Mouse (Mus musculus): ENCODE measurements around the gene Gm5485. TPM values are rescaled to one million over a fixed set of nuclear protein-coding genes. Genes with fewer than 3 reads are reported as not detected.

Gm5485 gene
- polyA plus RNA-seq, 1 experiment from 2014 or later, result 0.62 TPM

GRCm38 (mm10) chr16:48395278-48395677, 16.9 kb downstream of the Gm5485 start:
- no peaks in the 10 kb centered on the region for H3K27me3 ChIP-seq (replicated peaks; ENCODE audit: control insufficient read depth, insufficient read depth, low read length)
- no peak overlapping the region for H3K4me2 ChIP-seq (ENCODE audit: low read length)
- no peak overlapping the region for H3K9ac ChIP-seq (ENCODE audit: low read length)
- ATAC-seq (replicated peaks; ENCODE audit: low FRiP score, low TSS enrichment, low read depth) (no peak), DNase-seq (ENCODE audit: low spot score) (no peak)
- no peaks in the 10 kb centered on the region for H3K36me3 ChIP-seq (ENCODE audit: control insufficient read depth, insufficient read depth, low read length)
- no peaks in the 10 kb centered on the region for H3K9me3 ChIP-seq (ENCODE audit: control insufficient read depth, low read length)
- H3K4me3 ChIP-seq (ENCODE audit: low read depth, low read length), result no peak overlapping the region
- H3K27ac ChIP-seq (ENCODE audit: low read depth), result no peak overlapping the region
- 84% methylated on average over 2 of the region's 2 CpGs for WGBS
- no peaks in the 10 kb centered on the region for H3K4me1 ChIP-seq (replicated peaks; ENCODE audit: control insufficient read depth, insufficient read depth, low read length)

- no peak overlapping the region for H3K27ac ChIP-seq (ENCODE audit: low read depth)
- H3K4me3 ChIP-seq (ENCODE audit: low read depth, low read length), result no peak overlapping the region
- H3K4me2 ChIP-seq (ENCODE audit: low read length), result no peak overlapping the region
- H3K9ac ChIP-seq (ENCODE audit: low read length), result no peak overlapping the region
- DNase-seq (ENCODE audit: low spot score) (no peak), ATAC-seq (replicated peaks; ENCODE audit: low FRiP score, low TSS enrichment, low read depth) (no peak)
- no peaks in the 10 kb centered on the region for H3K9me3 ChIP-seq (ENCODE audit: control insufficient read depth, low read length)
- no peaks in the 10 kb centered on the region for H3K36me3 ChIP-seq (ENCODE audit: control insufficient read depth, insufficient read depth, low read length)
- H3K27me3 ChIP-seq (replicated peaks; ENCODE audit: control insufficient read depth, insufficient read depth, low read length), result no peaks in the 10 kb centered on the region
- no peaks in the 10 kb centered on the region for H3K4me1 ChIP-seq (replicated peaks; ENCODE audit: control insufficient read depth, insufficient read depth, low read length)
- WGBS, result 70% methylated on average over 2 of the region's 2 CpGs
Observed at GRCm38 (mm10) chr16:48386982-48387381, 25.2 kb downstream of the Gm5485 start.

DNA sequence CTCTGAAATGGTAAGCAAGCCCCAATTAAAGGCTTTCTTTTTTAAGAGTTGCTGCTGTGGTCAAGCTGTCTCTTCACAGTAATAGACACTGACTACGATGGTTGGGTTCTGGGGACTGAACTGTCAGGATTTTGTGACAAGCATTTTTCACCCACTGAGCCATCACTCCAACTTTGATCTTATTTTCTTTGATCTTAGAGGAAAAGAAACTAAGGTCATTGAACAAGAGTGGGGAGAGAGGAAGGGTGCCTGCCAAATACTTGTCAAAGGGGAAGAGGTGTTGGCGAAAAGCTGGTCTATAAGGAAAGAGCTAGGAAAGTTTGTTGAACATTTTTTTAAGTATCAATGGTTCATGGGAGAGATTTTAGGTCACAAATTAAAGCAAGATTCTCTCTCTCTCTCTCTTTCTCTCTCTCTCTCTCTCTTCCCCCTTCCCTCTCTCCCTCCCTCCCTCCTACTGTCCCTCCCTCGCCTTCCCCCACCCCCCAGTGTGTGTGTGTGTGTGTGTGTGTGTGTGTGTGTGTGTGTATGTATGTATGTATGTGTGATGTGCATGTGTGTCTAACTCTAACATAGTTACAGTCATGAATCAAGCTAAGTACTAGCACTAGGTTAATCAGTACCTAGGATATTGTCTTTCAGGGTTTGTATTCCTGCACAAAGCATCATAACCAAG, 28.5 kb downstream of the Gm5485 start:
- no peaks in the 10 kb centered on the region for H3K36me3 ChIP-seq (ENCODE audit: control insufficient read depth, insufficient read depth, low read length)
- no peak overlapping the region for H3K4me2 ChIP-seq (ENCODE audit: low read length)
- 75% methylated on average over 3 of the region's 3 CpGs for WGBS
- H3K4me1 ChIP-seq (replicated peaks; ENCODE audit: control insufficient read depth, insufficient read depth, low read length), result no peaks in the 10 kb centered on the region
- ATAC-seq (replicated peaks; ENCODE audit: low FRiP score, low TSS enrichment, low read depth) (no peak), DNase-seq (ENCODE audit: low spot score) (no peak)
- no peaks in the 10 kb centered on the region for H3K9me3 ChIP-seq (ENCODE audit: control insufficient read depth, low read length)
- H3K27ac ChIP-seq (ENCODE audit: low read depth), result no peak overlapping the region
- H3K27me3 ChIP-seq (replicated peaks; ENCODE audit: control insufficient read depth, insufficient read depth, low read length), result no peaks in the 10 kb centered on the region
- H3K9ac ChIP-seq (ENCODE audit: low read length), result no peak overlapping the region
- H3K4me3 ChIP-seq (ENCODE audit: low read depth, low read length), result no peak overlapping the region

GRCm38 (mm10) chr16:48373711-48374485, 38.3 kb downstream of the Gm5485 start:
- no peaks in the 10 kb centered on the region for H3K27me3 ChIP-seq (replicated peaks; ENCODE audit: control insufficient read depth, insufficient read depth, low read length)
- H3K4me3 ChIP-seq (ENCODE audit: low read depth, low read length), result no peak overlapping the region
- 86% methylated on average over 7 of the region's 7 CpGs for WGBS
- no peaks in the 10 kb centered on the region for H3K9me3 ChIP-seq (ENCODE audit: control insufficient read depth, low read length)
- no peak overlapping the region for H3K27ac ChIP-seq (ENCODE audit: low read depth)
- no peak for DNase-seq (ENCODE audit: low spot score)
- no peak overlapping the region for H3K4me2 ChIP-seq (ENCODE audit: low read length)
- H3K9ac ChIP-seq (ENCODE audit: low read length), result no peak overlapping the region
- H3K36me3 ChIP-seq (ENCODE audit: control insufficient read depth, insufficient read depth, low read length), result no peaks in the 10 kb centered on the region
- H3K4me1 ChIP-seq (replicated peaks; ENCODE audit: control insufficient read depth, insufficient read depth, low read length), result no peaks in the 10 kb centered on the region
- ATAC-seq (replicated peaks; ENCODE audit: low FRiP score, low TSS enrichment, low read depth), result no peak

GRCm38 (mm10) chr16:48372461-48372860, 39.8 kb downstream of the Gm5485 start:
- ATAC-seq (replicated peaks; ENCODE audit: low FRiP score, low TSS enrichment, low read depth), result no peak
- Histone ChIP-seq H3K27me3 (replicated peaks; ENCODE audit: control insufficient read depth, insufficient read depth, low read length) (no peaks in the 10 kb centered on the region), H3K4me3 (ENCODE audit: low read depth, low read length) (no peak overlapping the region), H3K27ac (ENCODE audit: low read depth) (no peak overlapping the region), H3K4me1 (replicated peaks; ENCODE audit: control insufficient read depth, insufficient read depth, low read length) (no peaks in the 10 kb centered on the region), H3K36me3 (ENCODE audit: control insufficient read depth, insufficient read depth, low read length) (no peaks in the 10 kb centered on the region), H3K4me2 (ENCODE audit: low read length) (no peak overlapping the region), H3K9me3 (ENCODE audit: control insufficient read depth, low read length) (no peaks in the 10 kb centered on the region), H3K9ac (ENCODE audit: low read length) (no peak overlapping the region)
- 61% methylated on average over 6 of the region's 6 CpGs for WGBS
- no peak for DNase-seq (ENCODE audit: low spot score)

DNA sequence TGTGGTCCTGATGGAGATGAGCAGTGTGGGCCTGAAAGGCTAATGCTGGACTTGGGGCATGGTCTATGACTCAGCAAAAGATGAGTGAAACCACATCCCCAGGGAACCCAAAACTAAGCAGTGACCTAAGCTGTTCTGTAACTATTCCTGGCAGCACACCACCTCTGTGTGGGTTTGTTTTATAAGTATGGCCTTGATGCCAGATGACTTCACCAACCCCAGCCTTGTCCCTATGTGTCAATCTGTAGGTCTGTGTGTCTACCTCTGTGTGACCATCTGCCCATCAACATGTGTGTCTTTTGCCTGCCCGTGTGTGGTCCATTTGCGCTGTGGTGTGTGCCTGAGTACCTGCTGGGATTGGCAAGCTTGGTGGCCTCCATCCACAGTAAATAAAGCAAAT, 44.1 kb downstream of the Gm5485 start:
- Histone ChIP-seq H3K27me3 (replicated peaks; ENCODE audit: control insufficient read depth, insufficient read depth, low read length) (no peaks in the 10 kb centered on the region), H3K4me1 (replicated peaks; ENCODE audit: control insufficient read depth, insufficient read depth, low read length) (no peaks in the 10 kb centered on the region), H3K36me3 (ENCODE audit: control insufficient read depth, insufficient read depth, low read length) (no peaks in the 10 kb centered on the region), H3K27ac (ENCODE audit: low read depth) (no peak overlapping the region), H3K9me3 (ENCODE audit: control insufficient read depth, low read length) (no peaks in the 10 kb centered on the region), H3K4me2 (ENCODE audit: low read length) (no peak overlapping the region), H3K4me3 (ENCODE audit: low read depth, low read length) (no peak overlapping the region), H3K9ac (ENCODE audit: low read length) (no peak overlapping the region)
- 98% methylated on average over 2 of the region's 2 CpGs for WGBS
- no peak for DNase-seq (ENCODE audit: low spot score)
- no peak for ATAC-seq (replicated peaks; ENCODE audit: low FRiP score, low TSS enrichment, low read depth)

DNA sequence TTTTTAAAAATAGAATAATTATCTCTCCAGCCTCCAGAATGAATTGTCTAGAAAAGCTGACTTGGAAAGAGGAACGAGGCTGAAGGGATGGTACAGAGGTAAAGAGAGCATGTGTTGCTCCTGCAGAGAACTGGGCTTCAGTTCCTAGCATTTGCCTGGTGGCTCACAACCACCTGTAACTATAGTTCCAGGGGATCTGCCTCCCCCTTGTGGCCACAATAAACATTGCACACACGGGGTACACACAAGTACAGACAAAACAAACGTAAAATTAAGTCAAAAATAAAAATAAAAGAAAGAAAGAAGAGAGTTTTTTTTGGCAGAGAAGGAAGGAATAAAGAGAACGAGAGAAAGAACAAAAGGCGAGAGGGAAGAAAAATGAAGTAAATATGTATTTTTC, 45.4 kb downstream of the Gm5485 start:
- no peak for DNase-seq (ENCODE audit: low spot score)
- Histone ChIP-seq H3K4me3 (ENCODE audit: low read depth, low read length) (no peak overlapping the region), H3K9ac (ENCODE audit: low read length) (no peak overlapping the region), H3K27me3 (replicated peaks; ENCODE audit: control insufficient read depth, insufficient read depth, low read length) (no peaks in the 10 kb centered on the region), H3K36me3 (ENCODE audit: control insufficient read depth, insufficient read depth, low read length) (no peaks in the 10 kb centered on the region), H3K27ac (ENCODE audit: low read depth) (no peak overlapping the region), H3K4me1 (replicated peaks; ENCODE audit: control insufficient read depth, insufficient read depth, low read length) (no peaks in the 10 kb centered on the region), H3K9me3 (ENCODE audit: control insufficient read depth, low read length) (no peaks in the 10 kb centered on the region), H3K4me2 (ENCODE audit: low read length) (no peak overlapping the region)
- 91% methylated on average over 5 of the region's 5 CpGs for WGBS
- no peak for ATAC-seq (replicated peaks; ENCODE audit: low FRiP score, low TSS enrichment, low read depth)

DNA sequence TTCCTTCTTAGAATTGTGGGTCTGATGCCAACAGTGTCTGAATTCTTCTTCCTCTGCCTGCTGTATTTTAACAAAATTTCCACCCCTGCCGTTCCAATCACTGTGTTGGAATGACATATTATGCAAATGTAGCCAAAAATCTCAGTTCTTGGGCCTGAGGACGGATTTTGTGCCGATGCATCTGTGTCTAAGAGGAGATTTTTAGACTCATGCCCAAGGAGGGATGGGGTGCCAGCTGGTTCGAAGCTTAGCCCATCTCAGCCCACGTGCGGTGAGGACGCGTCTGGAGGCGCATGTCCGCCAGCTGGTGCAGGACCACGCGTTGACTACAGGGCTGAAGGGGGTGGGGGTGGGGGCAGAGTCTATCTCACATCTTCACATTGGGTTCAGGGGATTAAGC, 51.3 kb downstream of the Gm5485 start:
- no peaks in the 10 kb centered on the region for H3K4me1 ChIP-seq (replicated peaks; ENCODE audit: control insufficient read depth, insufficient read depth, low read length)
- DNase-seq (ENCODE audit: low spot score) (no peak), ATAC-seq (replicated peaks; ENCODE audit: low FRiP score, low TSS enrichment, low read depth) (no peak)
- no peaks in the 10 kb centered on the region for H3K27me3 ChIP-seq (replicated peaks; ENCODE audit: control insufficient read depth, insufficient read depth, low read length)
- H3K36me3 ChIP-seq (ENCODE audit: control insufficient read depth, insufficient read depth, low read length), result no peaks in the 10 kb centered on the region
- H3K4me3 ChIP-seq (ENCODE audit: low read depth, low read length), result no peak overlapping the region
- 88% methylated on average over 12 of the region's 12 CpGs for WGBS
- no peaks in the 10 kb centered on the region for H3K9me3 ChIP-seq (ENCODE audit: control insufficient read depth, low read length)
- no peak overlapping the region for H3K9ac ChIP-seq (ENCODE audit: low read length)
- no peak overlapping the region for H3K27ac ChIP-seq (ENCODE audit: low read depth)
- H3K4me2 ChIP-seq (ENCODE audit: low read length), result no peak overlapping the region

- Histone ChIP-seq H3K9ac (ENCODE audit: low read length) (no peak overlapping the region), H3K4me1 (replicated peaks; ENCODE audit: control insufficient read depth, insufficient read depth, low read length) (no peaks in the 10 kb centered on the region), H3K27ac (ENCODE audit: low read depth) (no peak overlapping the region), H3K4me2 (ENCODE audit: low read length) (no peak overlapping the region), H3K9me3 (ENCODE audit: control insufficient read depth, low read length) (no peaks in the 10 kb centered on the region), H3K36me3 (ENCODE audit: control insufficient read depth, insufficient read depth, low read length) (no peaks in the 10 kb centered on the region), H3K27me3 (replicated peaks; ENCODE audit: control insufficient read depth, insufficient read depth, low read length) (no peaks in the 10 kb centered on the region), H3K4me3 (ENCODE audit: low read depth, low read length) (no peak overlapping the region)
- WGBS, result 83% methylated on average over 1 of the region's 1 CpGs
- ATAC-seq (replicated peaks; ENCODE audit: low FRiP score, low TSS enrichment, low read depth) (no peak), DNase-seq (ENCODE audit: low spot score) (no peak)
Observed at GRCm38 (mm10) chr16:48356417-48356816, 55.8 kb downstream of the Gm5485 start.

Measured in intestine, embryonic 14.5 days (tissue).